Mouse (Mus musculus): Measurements from ENCODE around the gene Tmem178b. TPM values are rescaled to one million over a fixed set of nuclear protein-coding genes. Genes with fewer than 3 reads are reported as not detected.

The Tmem178b gene
- polyA plus RNA-seq, 1 experiment from 2014 or later, result 0.80 TPM

- no peaks in the 10 kb centered on the region for H3K27me3 ChIP-seq
- no peak for ATAC-seq (ENCODE audit: insufficient number of reproducible peaks, low FRiP score, low TSS enrichment, low read depth)
- H3K9me3 ChIP-seq (replicated peaks), result no peaks in the 10 kb centered on the region
- H3K27ac ChIP-seq (replicated peaks), result no peak overlapping the region
- no peaks in the 10 kb centered on the region for H3K36me3 ChIP-seq
- no peaks in the 10 kb centered on the region for H3K4me1 ChIP-seq
- H3K9ac ChIP-seq, result no peak overlapping the region
- WGBS, result 59% methylated on average over 4 of the region's 4 CpGs
- H3K4me3 ChIP-seq (replicated peaks), result no peak overlapping the region
- H3K4me2 ChIP-seq (replicated peaks), result no peak overlapping the region
These were observed 229.8 kb downstream of the Tmem178b start for GRCm38 (mm10) chr6:40102863-40103262.

- Histone ChIP-seq H3K27ac (replicated peaks) (no peak overlapping the region), H3K4me2 (replicated peaks) (no peak overlapping the region), H3K4me1 (no peaks in the 10 kb centered on the region), H3K4me3 (replicated peaks) (no peak overlapping the region), H3K9me3 (replicated peaks) (no peaks in the 10 kb centered on the region), H3K36me3 (no peaks in the 10 kb centered on the region), H3K27me3 (no peaks in the 10 kb centered on the region), H3K9ac (no peak overlapping the region)
- WGBS, result 70% methylated on average over 5 of the region's 5 CpGs
- ATAC-seq (ENCODE audit: insufficient number of reproducible peaks, low FRiP score, low TSS enrichment, low read depth), result no peak
These were observed 237.0 kb downstream of the Tmem178b start for GRCm38 (mm10) chr6:40110029-40110428.

GRCm38 (mm10) chr6:40110729-40111128, 237.7 kb downstream of the Tmem178b start:
- H3K9ac ChIP-seq, result no peak overlapping the region
- H3K27ac ChIP-seq (replicated peaks), result no peak overlapping the region
- WGBS, result 60% methylated on average over 2 of the region's 2 CpGs
- no peak overlapping the region for H3K4me2 ChIP-seq (replicated peaks)
- H3K4me3 ChIP-seq (replicated peaks), result no peak overlapping the region
- no peaks in the 10 kb centered on the region for H3K36me3 ChIP-seq
- H3K9me3 ChIP-seq (replicated peaks), result no peaks in the 10 kb centered on the region
- no peaks in the 10 kb centered on the region for H3K27me3 ChIP-seq
- no peaks in the 10 kb centered on the region for H3K4me1 ChIP-seq
- no peak for ATAC-seq (ENCODE audit: insufficient number of reproducible peaks, low FRiP score, low TSS enrichment, low read depth)

- Histone ChIP-seq H3K27ac (replicated peaks) (no peak overlapping the region), H3K4me1 (0 out of 2 replicates have a peak, but pooled peaks cover 4% of the 10 kb centered on the region), H3K4me3 (replicated peaks) (no peak overlapping the region), H3K4me2 (replicated peaks) (no peak overlapping the region), H3K9ac (no peak overlapping the region), H3K9me3 (replicated peaks) (no peaks in the 10 kb centered on the region), H3K36me3 (no peaks in the 10 kb centered on the region), H3K27me3 (no peaks in the 10 kb centered on the region)
- ATAC-seq (ENCODE audit: insufficient number of reproducible peaks, low FRiP score, low TSS enrichment, low read depth), result no peak
- 73% methylated on average over 10 of the region's 10 CpGs for WGBS
These were observed 239.4 kb downstream of the Tmem178b start for GRCm38 (mm10) chr6:40112488-40112887.

GRCm38 (mm10) chr6:40116225-40116624, 243.2 kb downstream of the Tmem178b start:
- WGBS, result 15% methylated on average over 3 of the region's 3 CpGs
- no peaks in the 10 kb centered on the region for H3K36me3 ChIP-seq
- no peak overlapping the region for H3K9ac ChIP-seq
- ATAC-seq (ENCODE audit: insufficient number of reproducible peaks, low FRiP score, low TSS enrichment, low read depth), result no peak
- no peaks in the 10 kb centered on the region for H3K27me3 ChIP-seq
- no peak overlapping the region for H3K4me3 ChIP-seq (replicated peaks)
- H3K4me2 ChIP-seq (replicated peaks), result no peak overlapping the region
- H3K27ac ChIP-seq (replicated peaks), result 0 out of 2 replicates have a peak overlapping the region, but pooled peaks have one; percentile 17
- H3K9me3 ChIP-seq (replicated peaks), result no peaks in the 10 kb centered on the region
- 0 out of 2 replicates have a peak, but pooled peaks cover 4% of the 10 kb centered on the region for H3K4me1 ChIP-seq

- H3K4me2 ChIP-seq (replicated peaks), result no peak overlapping the region
- no peaks in the 10 kb centered on the region for H3K27me3 ChIP-seq
- ATAC-seq (ENCODE audit: insufficient number of reproducible peaks, low FRiP score, low TSS enrichment, low read depth), result 0 out of 2 replicates have a peak, but pooled peaks have one; percentile 29
- no peaks in the 10 kb centered on the region for H3K36me3 ChIP-seq
- H3K4me3 ChIP-seq (replicated peaks), result no peak overlapping the region
- no peak overlapping the region for H3K9ac ChIP-seq
- 77% methylated on average over 2 of the region's 2 CpGs for WGBS
- H3K9me3 ChIP-seq (replicated peaks), result no peaks in the 10 kb centered on the region
- H3K4me1 ChIP-seq, result 0 out of 2 replicates have a peak, but pooled peaks cover 4% of the 10 kb centered on the region
- no peak overlapping the region for H3K27ac ChIP-seq (replicated peaks)
These were observed 247.1 kb downstream of the Tmem178b start for GRCm38 (mm10) chr6:40120176-40120575.

GRCm38 (mm10) chr6:40121494-40121893, 248.4 kb downstream of the Tmem178b start:
- H3K4me3 ChIP-seq (replicated peaks), result no peak overlapping the region
- H3K4me2 ChIP-seq (replicated peaks), result no peak overlapping the region
- no peak overlapping the region for H3K9ac ChIP-seq
- WGBS, result 48% methylated on average over 4 of the region's 4 CpGs
- no peaks in the 10 kb centered on the region for H3K27me3 ChIP-seq
- 0 out of 2 replicates have a peak, but pooled peaks cover 2% of the 10 kb centered on the region for H3K4me1 ChIP-seq
- H3K36me3 ChIP-seq, result no peaks in the 10 kb centered on the region
- H3K9me3 ChIP-seq (replicated peaks), result no peaks in the 10 kb centered on the region
- ATAC-seq (ENCODE audit: insufficient number of reproducible peaks, low FRiP score, low TSS enrichment, low read depth), result no peak
- no peak overlapping the region for H3K27ac ChIP-seq (replicated peaks)

GRCm38 (mm10) chr6:40123070-40123690, 250.1 kb downstream of the Tmem178b start:
- Histone ChIP-seq H3K9me3 (replicated peaks) (no peaks in the 10 kb centered on the region), H3K27ac (replicated peaks) (no peak overlapping the region), H3K4me1 (no peaks in the 10 kb centered on the region), H3K4me3 (replicated peaks) (no peak overlapping the region), H3K36me3 (no peaks in the 10 kb centered on the region), H3K27me3 (no peaks in the 10 kb centered on the region), H3K9ac (no peak overlapping the region), H3K4me2 (replicated peaks) (no peak overlapping the region)
- 61% methylated on average over 12 of the region's 12 CpGs for WGBS
- no peak for ATAC-seq (ENCODE audit: insufficient number of reproducible peaks, low FRiP score, low TSS enrichment, low read depth)

GRCm38 (mm10) chr6:40123960-40124359, 250.9 kb downstream of the Tmem178b start:
- H3K4me2 ChIP-seq (replicated peaks), result no peak overlapping the region
- H3K36me3 ChIP-seq, result no peaks in the 10 kb centered on the region

GRCm38 (mm10) chr6:40128716-40129115, 255.6 kb downstream of the Tmem178b start:
- Histone ChIP-seq H3K9ac (no peak overlapping the region), H3K36me3 (no peaks in the 10 kb centered on the region), H3K9me3 (replicated peaks) (no peaks in the 10 kb centered on the region), H3K4me1 (no peaks in the 10 kb centered on the region), H3K27ac (replicated peaks) (no peak overlapping the region), H3K4me2 (replicated peaks) (no peak overlapping the region), H3K27me3 (no peaks in the 10 kb centered on the region), H3K4me3 (replicated peaks) (no peak overlapping the region)
- 75% methylated on average over 6 of the region's 6 CpGs for WGBS
- no peak for ATAC-seq (ENCODE audit: insufficient number of reproducible peaks, low FRiP score, low TSS enrichment, low read depth)

More at GRCm38 (mm10) chr6:40123960-40124359, 250.9 kb downstream of the Tmem178b start:
- Histone ChIP-seq H3K4me3 (replicated peaks) (no peak overlapping the region), H3K9ac (no peak overlapping the region), H3K9me3 (replicated peaks) (no peaks in the 10 kb centered on the region), H3K4me1 (no peaks in the 10 kb centered on the region), H3K27ac (replicated peaks) (no peak overlapping the region), H3K27me3 (no peaks in the 10 kb centered on the region)
- ATAC-seq (ENCODE audit: insufficient number of reproducible peaks, low FRiP score, low TSS enrichment, low read depth), result no peak

- H3K27ac ChIP-seq (replicated peaks), result no peak overlapping the region
- WGBS, result 91% methylated on average over 1 of the region's 1 CpGs
- no peak overlapping the region for H3K9ac ChIP-seq
- no peak overlapping the region for H3K4me2 ChIP-seq (replicated peaks)
- H3K36me3 ChIP-seq, result no peaks in the 10 kb centered on the region
- ATAC-seq (ENCODE audit: insufficient number of reproducible peaks, low FRiP score, low TSS enrichment, low read depth), result no peak
- H3K4me1 ChIP-seq, result no peaks in the 10 kb centered on the region
- no peaks in the 10 kb centered on the region for H3K9me3 ChIP-seq (replicated peaks)
- H3K27me3 ChIP-seq, result no peaks in the 10 kb centered on the region
- H3K4me3 ChIP-seq (replicated peaks), result no peak overlapping the region
These were observed 258.9 kb downstream of the Tmem178b start for GRCm38 (mm10) chr6:40131936-40132335.

- no peaks in the 10 kb centered on the region for H3K4me1 ChIP-seq
- no peaks in the 10 kb centered on the region for H3K36me3 ChIP-seq
- no peaks in the 10 kb centered on the region for H3K27me3 ChIP-seq
- no peak overlapping the region for H3K4me2 ChIP-seq (replicated peaks)
- no peak for ATAC-seq (ENCODE audit: insufficient number of reproducible peaks, low FRiP score, low TSS enrichment, low read depth)
- no peak overlapping the region for H3K4me3 ChIP-seq (replicated peaks)
- no peaks in the 10 kb centered on the region for H3K9me3 ChIP-seq (replicated peaks)
- H3K9ac ChIP-seq, result no peak overlapping the region
- H3K27ac ChIP-seq (replicated peaks), result no peak overlapping the region
- 85% methylated on average over 6 of the region's 6 CpGs for WGBS
These were observed 260.4 kb downstream of the Tmem178b start for GRCm38 (mm10) chr6:40133436-40133835.
